Mouse (Mus musculus): ENCODE measurements around the gene Dyrk1a. TPM values are rescaled to one million over a fixed set of nuclear protein-coding genes. Genes with fewer than 3 reads are reported as not detected.
A peak's percentile ranks its signal among the peaks of the same experiment; 100 is the strongest.

Gene Dyrk1a
- polyA plus RNA-seq, 1 experiment: 32.4 TPM

DNA sequence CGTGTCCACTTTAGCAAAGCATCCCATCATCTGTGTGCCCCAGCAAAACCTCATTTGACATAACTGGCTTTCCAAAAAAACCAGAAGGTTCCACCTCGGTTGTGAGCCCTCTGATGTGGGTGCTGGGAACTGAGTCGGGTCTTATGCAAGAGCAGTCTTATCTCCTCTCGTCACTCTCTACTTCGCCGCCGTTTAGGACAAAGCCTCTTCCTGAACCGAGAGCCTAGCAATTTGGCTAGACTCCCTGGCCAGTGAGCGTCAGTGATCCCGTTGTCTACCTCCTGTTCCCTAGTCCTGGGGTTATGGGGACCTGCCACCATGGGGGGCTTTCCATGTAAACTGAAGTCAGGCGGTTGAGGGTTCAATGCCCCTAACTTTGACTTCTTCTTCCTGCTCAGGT lies 147.2 kb downstream of the Dyrk1a start:
- Histone ChIP-seq H3K4me3 (replicated peaks; ENCODE audit: extremely low read depth, low read depth, low read length) (no peak overlapping the region), H3K4me1 (ENCODE audit: control insufficient read depth, insufficient read depth, low read length) (no peaks in the 10 kb centered on the region)
- WGBS: 89% methylated on average over 11 of the region's 11 CpGs
- DNase-seq: no peak
- no peak for TF ChIP-seq POLR2A (IDR thresholded peaks at IDR 0.05; ENCODE audit: borderline replicate concordance, extremely low read depth, low read depth, low read length)
- TF ChIP-seq CTCF (IDR thresholded peaks at IDR 0.05; ENCODE audit: insufficient read depth, low read length): no peak

GRCm38 (mm10) chr16:94718919-94719318 lies 149.1 kb downstream of the Dyrk1a start:
- Histone ChIP-seq H3K4me3 (replicated peaks; ENCODE audit: extremely low read depth, low read depth, low read length) (no peak overlapping the region), H3K4me1 (ENCODE audit: control insufficient read depth, insufficient read depth, low read length) (no peaks in the 10 kb centered on the region)
- TF ChIP-seq POLR2A (IDR thresholded peaks at IDR 0.05; ENCODE audit: borderline replicate concordance, extremely low read depth, low read depth, low read length) (no peak), CTCF (IDR thresholded peaks at IDR 0.05; ENCODE audit: insufficient read depth, low read length) (no peak)
- 64% methylated on average over 4 of the region's 4 CpGs for WGBS
- no peak for DNase-seq

DNA sequence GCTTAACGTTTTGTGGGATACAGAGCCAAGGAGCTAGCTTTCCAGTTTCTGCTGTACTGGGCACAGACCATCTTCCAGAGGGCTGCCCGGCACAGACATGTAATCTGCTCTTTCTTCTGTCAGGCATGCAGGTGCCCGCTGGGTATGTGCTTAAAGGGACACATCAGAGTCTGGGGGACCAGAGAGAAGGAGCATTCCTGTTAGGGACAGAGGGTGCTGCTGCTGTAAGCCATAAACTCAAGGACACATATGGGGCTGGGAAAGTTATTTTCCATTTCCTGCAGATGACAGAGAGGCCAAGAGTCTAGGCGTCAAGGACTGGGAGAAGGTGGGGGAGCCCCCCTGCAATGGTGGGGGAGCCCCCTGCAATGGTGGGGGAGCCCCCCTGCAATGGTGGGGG lies 149.7 kb downstream of the Dyrk1a start:
- Histone ChIP-seq H3K4me1 (ENCODE audit: control insufficient read depth, insufficient read depth, low read length) (no peaks in the 10 kb centered on the region), H3K4me3 (replicated peaks; ENCODE audit: extremely low read depth, low read depth, low read length) (no peak overlapping the region)
- TF ChIP-seq POLR2A (IDR thresholded peaks at IDR 0.05; ENCODE audit: borderline replicate concordance, extremely low read depth, low read depth, low read length): no peak
- TF ChIP-seq CTCF (IDR thresholded peaks at IDR 0.05; ENCODE audit: insufficient read depth, low read length): no peak
- WGBS: 66% methylated on average over 4 of the region's 4 CpGs
- DNase-seq: no peak

GRCm38 (mm10) chr16:94720476-94721153 lies 150.8 kb downstream of the Dyrk1a start:
- H3K4me3 ChIP-seq (replicated peaks; ENCODE audit: extremely low read depth, low read depth, low read length): no peak overlapping the region
- no peak for DNase-seq
- H3K4me1 ChIP-seq (ENCODE audit: control insufficient read depth, insufficient read depth, low read length): no peaks in the 10 kb centered on the region
- WGBS: 64% methylated on average over 7 of the region's 7 CpGs
- no peak for TF ChIP-seq CTCF (IDR thresholded peaks at IDR 0.05; ENCODE audit: insufficient read depth, low read length)
- TF ChIP-seq POLR2A (IDR thresholded peaks at IDR 0.05; ENCODE audit: borderline replicate concordance, extremely low read depth, low read depth, low read length): no peak

DNA sequence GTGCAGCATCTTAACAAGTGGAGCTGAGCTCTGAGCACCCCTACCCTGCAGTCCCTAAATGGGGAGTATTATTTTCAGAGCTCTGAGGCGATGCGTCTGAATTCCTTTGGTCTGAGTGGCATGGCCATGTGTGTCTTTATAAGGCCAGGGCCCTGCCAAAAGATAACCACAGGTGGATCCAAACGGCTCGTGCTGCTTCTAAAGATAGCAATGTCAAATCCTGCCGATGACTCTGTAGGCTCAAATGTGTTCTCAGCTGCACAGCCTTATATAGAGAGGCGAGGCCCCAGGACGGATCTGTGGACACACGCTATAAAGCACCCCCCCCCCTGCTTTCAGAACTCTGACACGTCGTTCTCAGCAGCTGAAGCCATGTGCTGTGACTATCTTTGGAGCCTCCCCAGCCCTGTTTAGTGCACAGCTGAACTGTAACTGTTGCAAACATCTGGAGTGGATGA lies 151.8 kb downstream of the Dyrk1a start:
- 53% methylated on average over 10 of the region's 10 CpGs for WGBS
- no peaks in the 10 kb centered on the region for H3K4me1 ChIP-seq (ENCODE audit: control insufficient read depth, insufficient read depth, low read length)
- TF ChIP-seq POLR2A (IDR thresholded peaks at IDR 0.05; ENCODE audit: borderline replicate concordance, extremely low read depth, low read depth, low read length) (no peak), CTCF (IDR thresholded peaks at IDR 0.05; ENCODE audit: insufficient read depth, low read length) (no peak)
- no peak for DNase-seq
- no peak overlapping the region for H3K4me3 ChIP-seq (replicated peaks; ENCODE audit: extremely low read depth, low read depth, low read length)

- 77% methylated on average over 12 of the region's 12 CpGs for WGBS
- no peak for TF ChIP-seq POLR2A (IDR thresholded peaks at IDR 0.05; ENCODE audit: borderline replicate concordance, extremely low read depth, low read depth, low read length)
- no peak for TF ChIP-seq CTCF (IDR thresholded peaks at IDR 0.05; ENCODE audit: insufficient read depth, low read length)
- Histone ChIP-seq H3K4me3 (replicated peaks; ENCODE audit: extremely low read depth, low read depth, low read length) (no peak overlapping the region), H3K4me1 (ENCODE audit: control insufficient read depth, insufficient read depth, low read length) (no peaks in the 10 kb centered on the region)
- DNase-seq: no peak
Measured at GRCm38 (mm10) chr16:94722936-94723335, 153.1 kb downstream of the Dyrk1a start.

DNA sequence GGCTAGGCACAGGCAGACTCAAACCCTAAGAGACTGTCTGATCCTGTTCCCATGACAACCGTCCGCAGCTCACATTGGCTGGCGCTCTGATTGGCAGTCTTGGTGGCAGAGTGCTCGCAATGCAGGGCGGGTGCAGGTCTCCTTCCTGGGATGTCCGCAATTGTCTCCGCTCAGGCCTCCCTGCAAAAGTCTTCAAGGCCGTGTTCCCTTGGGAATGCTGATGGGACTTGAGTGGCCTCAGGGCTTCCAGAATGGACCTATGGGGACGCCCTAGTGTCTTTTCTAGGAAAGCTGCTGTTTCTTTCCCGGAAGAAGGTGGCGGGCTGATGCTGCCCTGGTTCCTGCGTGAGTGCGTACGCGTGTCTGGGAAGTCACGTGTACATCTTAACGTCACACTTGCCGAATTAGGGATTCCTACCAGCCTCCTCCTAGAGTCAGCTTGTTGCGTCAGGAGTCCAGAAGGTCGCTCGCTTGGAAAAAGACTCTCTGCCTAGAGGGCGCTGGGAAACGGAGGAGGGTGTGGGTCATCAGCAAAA lies 154.3 kb downstream of the Dyrk1a start:
- WGBS: under 1% methylated on average over 23 of the region's 23 CpGs

DNA sequence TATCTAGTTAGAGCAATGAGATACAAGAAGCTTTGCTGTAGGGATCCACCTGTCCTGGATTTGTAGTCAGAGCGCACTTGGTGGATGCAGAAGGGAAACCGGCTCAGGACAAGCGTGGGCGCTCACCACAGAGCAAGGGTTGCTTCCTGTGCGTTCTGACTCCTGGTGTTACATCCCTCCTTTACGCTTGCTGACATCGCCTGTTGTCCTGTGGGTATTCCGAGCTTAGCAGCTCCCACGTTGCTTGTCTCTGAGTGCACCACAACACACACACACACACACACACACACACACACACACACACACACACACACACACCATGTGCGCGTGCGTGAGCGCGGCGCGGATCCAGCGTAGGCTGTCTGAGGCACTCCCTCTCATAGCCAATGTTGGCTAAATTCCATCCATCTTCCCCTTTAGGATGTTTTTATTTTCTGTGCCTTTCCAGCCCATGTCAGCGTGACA lies 155.0 kb downstream of the Dyrk1a start:
- Histone ChIP-seq H3K4me3 (replicated peaks; ENCODE audit: extremely low read depth, low read depth, low read length) (peak overlapping the region; percentile 72), H3K4me1 (ENCODE audit: control insufficient read depth, insufficient read depth, low read length) (no peaks in the 10 kb centered on the region)
- 2% methylated on average over 18 of the region's 18 CpGs for WGBS
- no peak for TF ChIP-seq CTCF (IDR thresholded peaks at IDR 0.05; ENCODE audit: insufficient read depth, low read length)
- no peak for TF ChIP-seq POLR2A (IDR thresholded peaks at IDR 0.05; ENCODE audit: borderline replicate concordance, extremely low read depth, low read depth, low read length)
- DNase-seq: no peak

More for the DNA sequence above, 154.3 kb downstream of the Dyrk1a start:
- DNase-seq: peak; percentile 54
- peak overlapping the region; percentile 72 for H3K4me3 ChIP-seq (replicated peaks; ENCODE audit: extremely low read depth, low read depth, low read length)
- no peaks in the 10 kb centered on the region for H3K4me1 ChIP-seq (ENCODE audit: control insufficient read depth, insufficient read depth, low read length)
- peak; percentile 25; the same call in 1 of the 2 replicates for TF ChIP-seq POLR2A (IDR thresholded peaks at IDR 0.05; ENCODE audit: borderline replicate concordance, extremely low read depth, low read depth, low read length)
- no peak for TF ChIP-seq CTCF (IDR thresholded peaks at IDR 0.05; ENCODE audit: insufficient read depth, low read length)

- Histone ChIP-seq H3K4me1 (ENCODE audit: control insufficient read depth, insufficient read depth, low read length) (no peaks in the 10 kb centered on the region), H3K4me3 (replicated peaks; ENCODE audit: extremely low read depth, low read depth, low read length) (no peak overlapping the region)
- no peak for DNase-seq
- WGBS: 91% methylated on average over 6 of the region's 6 CpGs
- no peak for TF ChIP-seq POLR2A (IDR thresholded peaks at IDR 0.05; ENCODE audit: borderline replicate concordance, extremely low read depth, low read depth, low read length)
- no peak for TF ChIP-seq CTCF (IDR thresholded peaks at IDR 0.05; ENCODE audit: insufficient read depth, low read length)
Measured at GRCm38 (mm10) chr16:94729236-94729635, 159.4 kb downstream of the Dyrk1a start.

GRCm38 (mm10) chr16:94731027-94731426 lies 161.2 kb downstream of the Dyrk1a start:
- H3K4me3 ChIP-seq (replicated peaks; ENCODE audit: extremely low read depth, low read depth, low read length): no peak overlapping the region
- no peak for DNase-seq
- no peak for TF ChIP-seq POLR2A (IDR thresholded peaks at IDR 0.05; ENCODE audit: borderline replicate concordance, extremely low read depth, low read depth, low read length)
- no peak for TF ChIP-seq CTCF (IDR thresholded peaks at IDR 0.05; ENCODE audit: insufficient read depth, low read length)
- no peaks in the 10 kb centered on the region for H3K4me1 ChIP-seq (ENCODE audit: control insufficient read depth, insufficient read depth, low read length)
- WGBS: 39% methylated on average over 12 of the region's 12 CpGs

Data from lung, adult 2 months (tissue).